18 mouse cellular contexts compared by ENCODE assay signal in genomic region chr16:30113800-30114199, GRCm38 (mm10). TPM values are rescaled to one million over a fixed set of nuclear protein-coding genes. Genes with fewer than 3 reads are reported as not detected.
DNase-seq lines count a peak whose midpoint lies in the region; ATAC-seq and TF ChIP-seq lines count a peak whose summit lies in the region.
"Had no signal": no experiment of that assay in that cellular context is flagged by ENCODE, and none has a peak within 500 bp of the region (broad histone marks: within the 10 kb centered on the region; RNA-seq: fewer than 3 reads in every experiment).

No protein-coding gene starts in this region.

- H3K4me3 ChIP-seq in lung, embryonic 14.5 days (ENCODE audit: low read depth, low read length), result no peak overlapping the region
- H3K4me3 ChIP-seq in lung, adult 2 months (replicated peaks; ENCODE audit: extremely low read depth, low read depth, low read length), result no peak overlapping the region
- H3K4me3 ChIP-seq in liver, embryonic 11.5 days (ENCODE audit: low read depth, low read length), result no peak overlapping the region
- H3K4me3 ChIP-seq in liver, embryonic 16.5 days (ENCODE audit: low read depth, low read length), result no peak overlapping the region
- no peak overlapping the region for H3K4me3 ChIP-seq in stomach, embryonic 16.5 days (replicated peaks; ENCODE audit: low read length)
- no peak overlapping the region for H3K4me3 ChIP-seq in forebrain, embryonic 11.5 days (ENCODE audit: low read depth, low read length)
- H3K4me3 ChIP-seq: embryonic facial prominence, embryonic 13.5 days had no signal

- H3K4me1 ChIP-seq in lung, embryonic 14.5 days (ENCODE audit: insufficient read depth), result peaks cover 22% of the 10 kb centered on the region
- H3K4me1 ChIP-seq in lung, adult 2 months (ENCODE audit: control insufficient read depth, insufficient read depth, low read length), result peaks cover 24% of the 10 kb centered on the region
- peaks cover 13% of the 10 kb centered on the region for H3K4me1 ChIP-seq in liver, embryonic 11.5 days (replicated peaks; ENCODE audit: control insufficient read depth, insufficient read depth, low read length)
- H3K4me1 ChIP-seq in liver, embryonic 16.5 days (ENCODE audit: control insufficient read depth, low read depth, low read length), result no peaks in the 10 kb centered on the region; the same call in 1 of the 2 replicates
- H3K4me1 ChIP-seq in stomach, embryonic 16.5 days (ENCODE audit: control insufficient read depth, insufficient read depth, low read length), result peaks cover 17% of the 10 kb centered on the region
- H3K4me1 ChIP-seq in forebrain, embryonic 11.5 days (replicated peaks; ENCODE audit: control insufficient read depth, insufficient read depth, low read length), result no peaks in the 10 kb centered on the region

- H3K36me3 ChIP-seq in lung, embryonic 14.5 days (ENCODE audit: insufficient read depth), result no peaks in the 10 kb centered on the region
- no peaks in the 10 kb centered on the region for H3K36me3 ChIP-seq in liver, embryonic 11.5 days (ENCODE audit: control insufficient read depth, insufficient read depth, low read length)
- no peaks in the 10 kb centered on the region for H3K36me3 ChIP-seq in liver, embryonic 16.5 days (ENCODE audit: control insufficient read depth, insufficient read depth)
- H3K36me3 ChIP-seq in stomach, embryonic 16.5 days (ENCODE audit: control insufficient read depth, insufficient read depth, low read length), result no peaks in the 10 kb centered on the region
- no peaks in the 10 kb centered on the region for H3K36me3 ChIP-seq in forebrain, embryonic 11.5 days (ENCODE audit: control insufficient read depth, insufficient read depth, low read length)
- H3K36me3 ChIP-seq: embryonic facial prominence, embryonic 13.5 days had no signal

- no peak for TF ChIP-seq CTCF in lung, embryonic 14.5 days (IDR thresholded peaks at IDR 0.05; ENCODE audit: low read depth)
- TF ChIP-seq CTCF in lung, adult 2 months (IDR thresholded peaks at IDR 0.05; ENCODE audit: insufficient read depth, low read length), result no peak

- 0 out of 2 replicates have a peak overlapping the region, but pooled peaks have one; percentile 10 for H3K4me2 ChIP-seq in lung, embryonic 14.5 days
- peak overlapping the region; percentile 27; the same call in 1 of the 2 replicates for H3K4me2 ChIP-seq in liver, embryonic 11.5 days
- 0 out of 2 replicates have a peak overlapping the region, but pooled peaks have one; percentile 14 for H3K4me2 ChIP-seq in liver, embryonic 16.5 days (ENCODE audit: low read depth, low read length)
- no peak overlapping the region for H3K4me2 ChIP-seq in stomach, embryonic 16.5 days (ENCODE audit: low read depth, low read length)
- no peak overlapping the region for H3K4me2 ChIP-seq in forebrain, embryonic 11.5 days (ENCODE audit: low read depth, low read length, severe bottlenecking)
- H3K4me2 ChIP-seq: embryonic facial prominence, embryonic 13.5 days; heart, embryonic 11.5 days; midbrain, embryonic 11.5 days had no signal

- ATAC-seq in lung, embryonic 14.5 days (ENCODE audit: insufficient read depth), result no peak
- ATAC-seq in liver, embryonic 11.5 days (replicated peaks; ENCODE audit: low FRiP score), result peak; percentile 57; the same call in 1 of the 2 replicates
- peak; percentile 83 for ATAC-seq in liver, embryonic 16.5 days (ENCODE audit: low read depth)
- ATAC-seq in stomach, embryonic 16.5 days (ENCODE audit: insufficient read depth, low FRiP score), result peak; percentile 18
- no peak for ATAC-seq in forebrain, embryonic 11.5 days (replicated peaks; ENCODE audit: low FRiP score)

- peaks cover 7% of the 10 kb centered on the region; the same call in 1 of the 2 replicates for H3K9me3 ChIP-seq in lung, embryonic 14.5 days (ENCODE audit: low read depth, low read length)
- no peaks in the 10 kb centered on the region for H3K9me3 ChIP-seq in liver, embryonic 11.5 days (ENCODE audit: control insufficient read depth, low read length)
- no peaks in the 10 kb centered on the region for H3K9me3 ChIP-seq in liver, embryonic 16.5 days (replicated peaks; ENCODE audit: control insufficient read depth, low read length)
- H3K9me3 ChIP-seq in stomach, embryonic 16.5 days (replicated peaks; ENCODE audit: control insufficient read depth, low read length), result no peaks in the 10 kb centered on the region
- no peaks in the 10 kb centered on the region; the same call in 1 of the 2 replicates for H3K9me3 ChIP-seq in forebrain, embryonic 11.5 days (ENCODE audit: control insufficient read depth, low read length)

- TF ChIP-seq POLR2A in lung, adult 2 months (IDR thresholded peaks at IDR 0.05; ENCODE audit: borderline replicate concordance, extremely low read depth, low read depth, low read length), result no peak

- no peaks in the 10 kb centered on the region for H3K27me3 ChIP-seq in lung, embryonic 14.5 days (ENCODE audit: insufficient read depth, low read length)
- H3K27me3 ChIP-seq in liver, embryonic 11.5 days (replicated peaks; ENCODE audit: control insufficient read depth, insufficient read depth, low read length), result no peaks in the 10 kb centered on the region
- H3K27me3 ChIP-seq in liver, embryonic 16.5 days (ENCODE audit: control insufficient read depth, insufficient read depth, low read depth, low read length), result no peaks in the 10 kb centered on the region
- H3K27me3 ChIP-seq in stomach, embryonic 16.5 days (ENCODE audit: control insufficient read depth, insufficient read depth, low read length), result no peaks in the 10 kb centered on the region
- peaks cover 5% of the 10 kb centered on the region for H3K27me3 ChIP-seq in forebrain, embryonic 11.5 days (ENCODE audit: control insufficient read depth, insufficient read depth, low read length)
- H3K27me3 ChIP-seq: embryonic facial prominence, embryonic 13.5 days had no signal

- peak overlapping the region; percentile 82 for H3K27ac ChIP-seq in lung, embryonic 14.5 days (ENCODE audit: low read depth)
- peak overlapping the region; percentile 79; the same call in 1 of the 2 replicates for H3K27ac ChIP-seq in liver, embryonic 11.5 days (ENCODE audit: low read depth, low read length)
- peak overlapping the region; percentile 71 for H3K27ac ChIP-seq in liver, embryonic 16.5 days (ENCODE audit: low read length)
- peak overlapping the region; percentile 78 for H3K27ac ChIP-seq in stomach, embryonic 16.5 days (ENCODE audit: low read length)
- no peak overlapping the region for H3K27ac ChIP-seq in forebrain, embryonic 11.5 days (ENCODE audit: low read depth, low read length)
- H3K27ac ChIP-seq: kidney, postnatal 0 days had no signal

- no peak overlapping the region for H3K9ac ChIP-seq in lung, embryonic 14.5 days
- no peak overlapping the region for H3K9ac ChIP-seq in liver, embryonic 11.5 days (ENCODE audit: low read depth, low read length)
- no peak overlapping the region for H3K9ac ChIP-seq in liver, embryonic 16.5 days (ENCODE audit: low read depth, low read length)
- no peak overlapping the region for H3K9ac ChIP-seq in stomach, embryonic 16.5 days (ENCODE audit: low read length)
- no peak overlapping the region for H3K9ac ChIP-seq in forebrain, embryonic 11.5 days (ENCODE audit: low read length)
- H3K9ac ChIP-seq: embryonic facial prominence, embryonic 13.5 days had no signal

- DNase-seq in lung, embryonic 14.5 days, result no peak
- no peak for DNase-seq in lung, adult 2 months
- DNase-seq in liver, embryonic 11.5 days (ENCODE audit: low spot score), result no peak
- DNase-seq in frontal cortex, adult 2 months (ENCODE audit: extremely low spot score in 1 of 2, low spot score in 1 of 2), result no peak
- no peak for DNase-seq in forebrain, embryonic 11.5 days (ENCODE audit: low spot score)
- DNase-seq in left cerebral cortex, postnatal 4 days, result no peak
- DNase-seq: adrenal gland, postnatal 10 days; cerebellum, postnatal 10 days; heart, postnatal 10 days; retina, postnatal 1 day; thymus, adult 18-20 months had no signal

- WGBS in lung, embryonic 14.5 days, result 55% methylated on average over 8 of the region's 8 CpGs
- 60% methylated on average over 8 of the region's 8 CpGs for WGBS in lung, adult 2 months
- WGBS in liver, embryonic 11.5 days, result 72% methylated on average over 8 of the region's 8 CpGs
- 60% methylated on average over 8 of the region's 8 CpGs for WGBS in liver, embryonic 16.5 days (ENCODE audit: insufficient replicate concordance)
- 47% methylated on average over 8 of the region's 8 CpGs for WGBS in stomach, embryonic 16.5 days
- 87% methylated on average over 8 of the region's 8 CpGs for WGBS in forebrain, embryonic 11.5 days

- intact Hi-C loops in left cerebral cortex, postnatal 4 days (cut with DNase I), result no loop called here

RNA-seq across cellular contexts. Expression of gene Hes1, which starts 49.6 kb away (rescaled TPM):
- 52.9 and 54.0 TPM in 2 replicates for polyA plus RNA-seq in lung, embryonic 14.5 days (2014; fragmentation: Nextera tagmentation; extraction: Ambion mirVana)
- polyA plus RNA-seq in lung, adult 2 months (2012; rRNA removed), result 167 and 332 TPM in 2 replicates
- 22.6 and 25.3 TPM in 2 replicates for polyA plus RNA-seq in liver, embryonic 11.5 days (2014; fragmentation: Nextera tagmentation; extraction: Ambion mirVana)
- polyA plus RNA-seq in liver, embryonic 16.5 days (2015; fragmentation: Nextera tagmentation; extraction: Ambion mirVana), result 4.6 and 4.7 TPM in 2 replicates
- 34.4 and 38.5 TPM in 2 replicates for polyA plus RNA-seq in stomach, embryonic 16.5 days (2015; fragmentation: Nextera tagmentation; extraction: Ambion mirVana)
- 25.2 and 25.6 TPM in 2 replicates for polyA plus RNA-seq in frontal cortex, adult 2 months (2012; rRNA removed)
- polyA plus RNA-seq in forebrain, embryonic 11.5 days (2014; fragmentation: Nextera tagmentation; extraction: Ambion mirVana), result 66.5 and 67.0 TPM in 2 replicates
- 10 to 100 TPM; 15.9 to 19.1 TPM for total RNA-seq in left cerebral cortex, postnatal 4 days (2021)
- total RNA-seq: granulocyte monocyte progenitor cell, adult 5-6 weeks had no signal

Comparison
In these comparisons a context has a peak if more than half of its experiments do, and no peak if none do; other contexts are left out.
1. ATAC-seq: peak in liver, embryonic 11.5 days (single experiment), liver, embryonic 16.5 days (single experiment) and stomach, embryonic 16.5 days (single experiment); none in lung, embryonic 14.5 days (single experiment) and forebrain, embryonic 11.5 days (single experiment).
2. H3K4me2 ChIP-seq: peak in lung, embryonic 14.5 days (single experiment), liver, embryonic 11.5 days (single experiment) and liver, embryonic 16.5 days (single experiment); none in stomach, embryonic 16.5 days (single experiment) and forebrain, embryonic 11.5 days (single experiment).